Mouse (Mus musculus) small intestine, adult 2 months (tissue): ENCODE data around the gene Olfr1323.

Experiments
- CTCF ChIP-seq: fragments of 200-500 bp; IDR thresholded peaks from 2 replicates; pipeline ENCODE4 v1.5.1; 2012; ENCODE audit warnings: low read depth, mild to moderate bottlenecking, control low read depth, inconsistent platforms, low read length, moderate library complexity, mixed read lengths; ENCODE audit not compliant: insufficient replicate concordance, insufficient read length; ENCODE audit errors: extremely low read depth
- POLR2A ChIP-seq: fragments of 200-500 bp; IDR thresholded peaks from 2 replicates; pipeline ENCODE4 v1.6.1; 2012; ENCODE audit warnings: low read depth, mild to moderate bottlenecking, control low read depth, inconsistent platforms, low read length, moderate library complexity

DNA sequence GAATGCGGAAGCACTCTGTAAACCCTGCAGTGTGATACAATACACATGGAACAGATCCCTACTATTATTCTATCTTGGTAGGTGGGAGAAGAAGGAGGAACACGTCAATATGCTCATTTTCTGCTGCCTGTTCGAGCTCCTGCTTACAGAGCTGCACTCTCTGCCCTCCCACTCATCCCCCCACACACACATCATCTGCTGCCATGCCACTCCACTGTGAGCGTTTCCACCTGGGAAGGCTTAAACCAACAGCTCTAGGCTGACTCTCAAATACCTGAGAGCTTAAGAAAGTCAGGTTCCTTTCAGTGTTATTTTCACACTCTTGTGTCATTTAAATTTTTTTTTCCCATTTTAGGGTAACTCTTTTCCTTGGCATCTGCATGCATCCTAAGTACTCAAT lies 6.9 kb downstream of the Olfr1323 start:
- no peak for TF ChIP-seq POLR2A
- TF ChIP-seq CTCF: no peak
